Mouse (Mus musculus): Measurements from ENCODE around the gene Dlgap4.

GRCm38 (mm10) chr2:156589481-156589880 is 24.0 kb upstream of the Dlgap4 start:
- TF ChIP-seq CTCF (conservative IDR thresholded peaks at IDR 0.05 in 1 of 2, IDR thresholded peaks at IDR 0.05 in 1 of 2; ENCODE audit: low read depth in 2 of 2, low read length in 2 of 2) (no peak), JUND (conservative IDR thresholded peaks at IDR 0.05; ENCODE audit: low read depth, low read length) (no peak), MAZ (IDR thresholded peaks at IDR 0.05; ENCODE audit: low read depth, low read length) (no peak), EP300 (IDR thresholded peaks at IDR 0.05; ENCODE audit: low read length) (no peak), CHD2 (IDR thresholded peaks at IDR 0.05; ENCODE audit: low read length) (no peak), POLR2A (IDR thresholded peaks at IDR 0.05; ENCODE audit: low read depth, low read length) (no peak), ZNF384 (IDR thresholded peaks at IDR 0.05; ENCODE audit: low read depth, low read length) (no peak), MAX (IDR thresholded peaks at IDR 0.05; ENCODE audit: low read length) (no peak), USF1 (IDR thresholded peaks at IDR 0.05; ENCODE audit: low read depth, low read length) (no peak), GABPA (IDR thresholded peaks at IDR 0.05; ENCODE audit: insufficient replicate concordance, low read depth, low read length) (no peak), RCOR1 (conservative IDR thresholded peaks at IDR 0.05; ENCODE audit: low read depth, low read length) (no peak), RAD21 (IDR thresholded peaks at IDR 0.05; ENCODE audit: low read depth, low read length) (no peak), HCFC1 (IDR thresholded peaks at IDR 0.05; ENCODE audit: low read depth, low read length) (no peak)
